8 mouse cellular contexts compared by ENCODE assay signal in genomic region chr14:75844867-75845697, GRCm38 (mm10). TPM values are rescaled to one million over a fixed set of nuclear protein-coding genes. Genes with fewer than 3 reads are reported as not detected.
DNase-seq lines count a peak whose midpoint lies in the region; ATAC-seq and TF ChIP-seq lines count a peak whose summit lies in the region.

Tpt1 (plus strand) TSS chr14:75845093.

- peak; percentile 95 for DNase-seq in c-Kit-positive CD71-positive TER-119-positive erythroid progenitor cells, embryonic 14.5 days (ENCODE audit: low spot score)
- peak; percentile 97 for DNase-seq in heart, postnatal 0 days (ENCODE audit: low spot score)
- peak; percentile 99 for DNase-seq in kidney, postnatal 4 days

- no peak for TF ChIP-seq CTCF in E14TG2a.4 (conservative IDR thresholded peaks at IDR 0.05; ENCODE audit: low read length)
- TF ChIP-seq CTCF in heart, postnatal 0 days (IDR thresholded peaks at IDR 0.05; ENCODE audit: low read depth) = no peak
- TF ChIP-seq CTCF in testis, adult 2 months (IDR thresholded peaks at IDR 0.05; ENCODE audit: control insufficient read depth, insufficient read depth, insufficient replicate concordance, low read depth, low read length) = 0 out of 2 replicates have a peak, but pooled peaks have one; percentile 1

- peak within 1 kb of the TSS; percentile 97 for H3K27ac ChIP-seq in forebrain, embryonic 12.5 days
- peak within 1 kb of the TSS; percentile 99 for H3K27ac ChIP-seq in heart, postnatal 0 days (ENCODE audit: low read depth)
- H3K27ac ChIP-seq in liver, embryonic 16.5 days (ENCODE audit: low read length) = peak within 1 kb of the TSS; percentile 99
- H3K27ac ChIP-seq in neural tube, embryonic 13.5 days (replicated peaks) = peak within 1 kb of the TSS; percentile 99
- H3K27ac ChIP-seq in testis, adult 2 months (ENCODE audit: control insufficient read depth, insufficient read depth, low read depth, low read length) = peak within 1 kb of the TSS; percentile 97

- peak within 1 kb of the TSS; percentile 70 for H3K4me2 ChIP-seq in forebrain, embryonic 12.5 days
- H3K4me2 ChIP-seq in heart, postnatal 0 days (ENCODE audit: low read depth, low read length) = peak within 1 kb of the TSS; percentile 72
- peak within 1 kb of the TSS; percentile 61 for H3K4me2 ChIP-seq in liver, embryonic 16.5 days (ENCODE audit: low read depth, low read length)
- H3K4me2 ChIP-seq in neural tube, embryonic 13.5 days = peak within 1 kb of the TSS; percentile 74

- no peaks in the 10 kb centered on the region for H3K9me3 ChIP-seq in E14TG2a.4 (ENCODE audit: low read length)
- H3K9me3 ChIP-seq in forebrain, embryonic 12.5 days = no peaks in the 10 kb centered on the region
- no peaks in the 10 kb centered on the region for H3K9me3 ChIP-seq in heart, postnatal 0 days (replicated peaks; ENCODE audit: control insufficient read depth, low read length)
- no peaks in the 10 kb centered on the region for H3K9me3 ChIP-seq in liver, embryonic 16.5 days (replicated peaks; ENCODE audit: control insufficient read depth, low read length)
- H3K9me3 ChIP-seq in neural tube, embryonic 13.5 days = no peaks in the 10 kb centered on the region

- H3K4me3 ChIP-seq in E14TG2a.4 (replicated peaks; ENCODE audit: low read length) = peak within 1 kb of the TSS; percentile 93
- peak within 1 kb of the TSS; percentile 88 for H3K4me3 ChIP-seq in forebrain, embryonic 12.5 days (replicated peaks)
- peak within 1 kb of the TSS; percentile 95 for H3K4me3 ChIP-seq in heart, postnatal 0 days (ENCODE audit: low read depth, low read length)
- peak within 1 kb of the TSS; percentile 97 for H3K4me3 ChIP-seq in liver, embryonic 16.5 days (ENCODE audit: low read depth, low read length)
- H3K4me3 ChIP-seq in neural tube, embryonic 13.5 days = peak within 1 kb of the TSS; percentile 73
- H3K4me3 ChIP-seq in testis, adult 2 months (ENCODE audit: control insufficient read depth, low read depth, low read length) = peak within 1 kb of the TSS; percentile 95

- peaks cover 49% of the 10 kb centered on the region for H3K4me1 ChIP-seq in E14TG2a.4 (replicated peaks; ENCODE audit: low read depth, low read length)
- H3K4me1 ChIP-seq in forebrain, embryonic 12.5 days = peaks cover 34% of the 10 kb centered on the region
- H3K4me1 ChIP-seq in heart, postnatal 0 days (ENCODE audit: control insufficient read depth, insufficient read depth) = peaks cover 11% of the 10 kb centered on the region; the same call in 1 of the 2 replicates
- H3K4me1 ChIP-seq in liver, embryonic 16.5 days (ENCODE audit: control insufficient read depth, low read depth, low read length) = peaks cover 18% of the 10 kb centered on the region
- peaks cover 44% of the 10 kb centered on the region for H3K4me1 ChIP-seq in neural tube, embryonic 13.5 days (replicated peaks)
- H3K4me1 ChIP-seq in testis, adult 2 months (ENCODE audit: control insufficient read depth, insufficient read depth, low read length) = no peaks in the 10 kb centered on the region

- peak; percentile 94 for TF ChIP-seq EP300 in heart, postnatal 0 days (IDR thresholded peaks at IDR 0.05; ENCODE audit: low read depth)

- peak within 1 kb of the TSS; percentile 95 for H3K9ac ChIP-seq in forebrain, embryonic 12.5 days
- H3K9ac ChIP-seq in heart, postnatal 0 days (replicated peaks; ENCODE audit: low read depth, low read length) = peak within 1 kb of the TSS; percentile 94
- peak within 1 kb of the TSS; percentile 94 for H3K9ac ChIP-seq in liver, embryonic 16.5 days (ENCODE audit: low read depth, low read length)
- H3K9ac ChIP-seq in neural tube, embryonic 13.5 days = peak within 1 kb of the TSS; percentile 96

- WGBS in forebrain, embryonic 12.5 days = under 1% methylated on average over 108 of the region's 108 CpGs
- WGBS in heart, postnatal 0 days = under 1% methylated on average over 94 of the region's 108 CpGs
- under 1% methylated on average over 106 of the region's 108 CpGs for WGBS in liver, embryonic 16.5 days (ENCODE audit: insufficient replicate concordance)
- under 1% methylated on average over 106 of the region's 108 CpGs for WGBS in neural tube, embryonic 13.5 days

- ATAC-seq in forebrain, embryonic 12.5 days (ENCODE audit: low FRiP score) = peak; percentile 99
- ATAC-seq in heart, postnatal 0 days (ENCODE audit: insufficient read depth, low read depth) = peak; percentile 95
- peak; percentile 94 for ATAC-seq in liver, embryonic 16.5 days (ENCODE audit: low read depth)
- ATAC-seq in neural tube, embryonic 13.5 days (ENCODE audit: low read depth) = peak; percentile 98

- H3K36me3 ChIP-seq in E14TG2a.4 (ENCODE audit: insufficient read depth, low read length) = peaks cover 40% of the 10 kb centered on the region
- H3K36me3 ChIP-seq in forebrain, embryonic 12.5 days (replicated peaks) = peaks cover 35% of the 10 kb centered on the region
- peaks cover 35% of the 10 kb centered on the region for H3K36me3 ChIP-seq in heart, postnatal 0 days (replicated peaks; ENCODE audit: control insufficient read depth, insufficient read depth, low read length)
- H3K36me3 ChIP-seq in liver, embryonic 16.5 days (ENCODE audit: control insufficient read depth, insufficient read depth) = peaks cover 36% of the 10 kb centered on the region
- peaks cover 36% of the 10 kb centered on the region for H3K36me3 ChIP-seq in neural tube, embryonic 13.5 days
- no peaks in the 10 kb centered on the region; the same call in 1 of the 2 replicates for H3K36me3 ChIP-seq in testis, adult 2 months (ENCODE audit: control insufficient read depth, insufficient read depth, low read length)

- peak; percentile 95 for TF ChIP-seq POLR2A in testis, adult 2 months (IDR thresholded peaks at IDR 0.05; ENCODE audit: control insufficient read depth, low read depth, low read length)

- no peaks in the 10 kb centered on the region for H3K27me3 ChIP-seq in E14TG2a.4 (ENCODE audit: insufficient read depth, low read length)
- H3K27me3 ChIP-seq in forebrain, embryonic 12.5 days = no peaks in the 10 kb centered on the region
- no peaks in the 10 kb centered on the region for H3K27me3 ChIP-seq in heart, postnatal 0 days (ENCODE audit: control insufficient read depth, insufficient read depth, low read length)
- no peaks in the 10 kb centered on the region for H3K27me3 ChIP-seq in liver, embryonic 16.5 days (ENCODE audit: control insufficient read depth, insufficient read depth, low read depth, low read length)
- no peaks in the 10 kb centered on the region for H3K27me3 ChIP-seq in neural tube, embryonic 13.5 days
- H3K27me3 ChIP-seq in testis, adult 2 months (ENCODE audit: control insufficient read depth, insufficient read depth, low read length) = no peaks in the 10 kb centered on the region

RNA-seq across cellular contexts. Expression of gene Tpt1, which starts in this region (rescaled TPM):
- 955 and 986 TPM in 2 replicates for polyA plus RNA-seq in forebrain, embryonic 12.5 days (2016; fragmentation: Nextera tagmentation; extraction: Ambion mirVana)
- 746 and 806 TPM in 2 replicates for total RNA-seq in heart, postnatal 0 days (2014; rRNA removed; ENCODE audit: low replicate concordance)
- 1,059 and 1,111 TPM in 2 replicates for polyA plus RNA-seq in heart, postnatal 0 days (2015; fragmentation: Nextera tagmentation; extraction: Ambion mirVana)
- polyA plus RNA-seq in liver, embryonic 16.5 days (2015; fragmentation: Nextera tagmentation; extraction: Ambion mirVana) = 462 and 509 TPM in 2 replicates
- 917 and 951 TPM in 2 replicates for polyA plus RNA-seq in neural tube, embryonic 13.5 days (2015; fragmentation: Nextera tagmentation; extraction: Ambion mirVana)
- polyA plus RNA-seq in testis, adult 2 months (2012; rRNA removed) = 478 and 593 TPM in 2 replicates

Comparison
In these comparisons a context has a peak if more than half of its experiments do, and no peak if none do; other contexts are left out.
1. Peak in every context shown above with its lines: DNase-seq, ATAC-seq, H3K4me3 ChIP-seq and H3K27ac ChIP-seq.